ENCODE assay signal across 9 mouse cellular contexts in the genomic region with DNA sequence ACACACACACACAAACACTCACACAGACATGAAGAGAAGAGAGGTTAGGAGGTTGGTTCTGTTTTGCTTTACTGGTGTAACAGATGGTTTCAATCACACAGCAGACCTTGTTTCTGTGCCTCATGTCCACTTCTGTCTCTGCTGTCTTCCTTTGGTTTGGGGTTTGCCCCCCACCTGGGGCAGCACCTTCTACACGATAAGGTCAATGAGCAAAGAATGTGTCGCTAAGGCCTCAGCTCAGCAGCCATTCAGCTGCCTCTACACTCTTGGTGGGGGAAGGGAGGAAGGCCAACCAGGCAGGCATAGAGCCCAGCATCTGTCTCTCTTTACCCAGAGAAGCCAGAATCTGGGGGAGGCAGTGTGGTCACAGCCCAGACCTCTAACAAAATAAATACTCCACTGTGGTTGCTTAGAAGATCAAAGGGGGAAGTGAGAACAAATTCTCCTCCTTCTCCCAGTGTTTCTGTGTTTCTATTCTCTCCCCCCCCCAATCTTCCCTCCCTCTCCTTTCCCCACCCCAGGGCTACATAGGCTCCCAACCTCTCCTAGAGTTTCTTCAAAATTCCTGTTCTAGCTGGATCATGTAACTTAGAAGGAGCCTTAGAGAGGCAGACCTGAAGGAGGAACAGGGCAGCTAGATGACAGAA. TPM values are rescaled to one million over a fixed set of nuclear protein-coding genes. Genes with fewer than 3 reads are reported as not detected.
DNase-seq lines count a peak whose midpoint lies in the region; ATAC-seq lines count a peak whose summit lies in the region.
"Had no signal": no experiment of that assay in that cellular context is flagged by ENCODE, and none has a peak within 500 bp of the region (broad histone marks: within the 10 kb centered on the region; RNA-seq: fewer than 3 reads in every experiment).

No protein-coding gene starts in this region.

- H3K9me3 ChIP-seq in heart, embryonic 11.5 days (replicated peaks; ENCODE audit: control insufficient read depth, low read length), result no peaks in the 10 kb centered on the region

- 3% methylated on average over 2 of the region's 2 CpGs for WGBS in heart, embryonic 11.5 days (ENCODE audit: insufficient replicate concordance)

- no peak overlapping the region for H3K4me2 ChIP-seq in heart, embryonic 11.5 days

- peaks cover 8% of the 10 kb centered on the region; the same call in 1 of the 2 replicates for H3K4me1 ChIP-seq in heart, embryonic 11.5 days (ENCODE audit: control insufficient read depth, insufficient read depth, low read length)

- no peak for ATAC-seq in heart, embryonic 11.5 days (replicated peaks; ENCODE audit: insufficient number of reproducible peaks, low FRiP score, low TSS enrichment)
- ATAC-seq in neutrophil, adult 5-6 weeks (ENCODE audit: extremely low read depth, insufficient number of reproducible peaks, low FRiP score, poor library complexity, severe bottlenecking), result peak; percentile 63

- H3K27ac ChIP-seq in heart, embryonic 11.5 days (ENCODE audit: low read depth, low read length), result 0 out of 2 replicates have a peak overlapping the region, but pooled peaks have one; percentile 3

- no peaks in the 10 kb centered on the region for H3K27me3 ChIP-seq in heart, embryonic 11.5 days (ENCODE audit: control insufficient read depth, insufficient read depth, low read length)

- H3K4me3 ChIP-seq in heart, embryonic 11.5 days (ENCODE audit: low read depth, low read length), result no peak overlapping the region

- DNase-seq in heart, postnatal 25 days (ENCODE audit: low spot score), result no peak
- DNase-seq in retina, embryonic 14.5 days (ENCODE audit: low spot score), result peak; percentile 49
- DNase-seq in retina, postnatal 1 day, result no peak
- DNase-seq in heart, postnatal 14 days, result peak; percentile 33 to 56
- DNase-seq in cerebellum, adult 9-10 months, result no peak
- DNase-seq in right cerebral cortex, postnatal 25 days, result no peak

- no peaks in the 10 kb centered on the region for H3K36me3 ChIP-seq in heart, embryonic 11.5 days (ENCODE audit: control insufficient read depth, insufficient read depth, low read length)

- intact Hi-C loops in heart, postnatal 25 days (cut with DNase I), result no loop called here
- intact Hi-C loops in heart, postnatal 14 days (cut with DNase I), result no loop called here

- H3K9ac ChIP-seq in heart, embryonic 11.5 days (ENCODE audit: low read depth, low read length), result no peak overlapping the region

RNA-seq across cellular contexts. Expression of gene Rnf157, which starts 5.5 kb away (rescaled TPM):
- polyA plus RNA-seq in heart, embryonic 11.5 days (2014; fragmentation: Nextera tagmentation; extraction: Ambion mirVana), result 8.6 and 9.2 TPM in 2 replicates
- total RNA-seq in heart, postnatal 25 days (2021), result 1 to 10 TPM; 3.9 to 4.1 TPM
- 1 to 10 TPM; 5.8 to 8.8 TPM for total RNA-seq in heart, postnatal 14 days (2021)
- total RNA-seq in neutrophil, adult 5-6 weeks (2017), result 16.0 and 17.0 TPM in 2 replicates

RNA-seq across cellular contexts. Expression of gene Ubald2, which starts 15.6 kb away (rescaled TPM):
- 60.6 and 68.3 TPM in 2 replicates for polyA plus RNA-seq in heart, embryonic 11.5 days (2014; fragmentation: Nextera tagmentation; extraction: Ambion mirVana)
- total RNA-seq in heart, postnatal 25 days (2021), result 10 to 100 TPM; 36.7 to 37.9 TPM
- total RNA-seq in heart, postnatal 14 days (2021), result 10 to 100 TPM; 41.2 to 42.9 TPM
- total RNA-seq in neutrophil, adult 5-6 weeks (2017), result 82.2 and 89.0 TPM in 2 replicates

RNA-seq across cellular contexts. Expression of gene Qrich2, which starts 47.7 kb away (rescaled TPM):
- polyA plus RNA-seq in heart, embryonic 11.5 days (2014; fragmentation: Nextera tagmentation; extraction: Ambion mirVana), result 0.31 TPM in 1 of 2 replicates, not detected in the other
- total RNA-seq in heart, postnatal 25 days (2021), result not detected
- total RNA-seq in heart, postnatal 14 days (2021), result not detected
- 0.25 TPM in 1 of 2 replicates, not detected in the other for total RNA-seq in neutrophil, adult 5-6 weeks (2017)
- polyA plus RNA-seq: liver, embryonic 16.5 days had no signal

Comparison
In these comparisons a context has a peak if more than half of its experiments do, and no peak if none do; other contexts are left out.
1. DNase-seq: peak in retina, embryonic 14.5 days (single experiment) and heart, postnatal 14 days (2 of 2); none in heart, postnatal 25 days (single experiment), retina, postnatal 1 day (single experiment), cerebellum, adult 9-10 months (single experiment) and right cerebral cortex, postnatal 25 days (single experiment).